Mouse (Mus musculus): Measurements from ENCODE around the gene Mbtd1.

- TF ChIP-seq CTCF (IDR thresholded peaks at IDR 0.05; ENCODE audit: extremely low read depth, insufficient read depth, low read length) (no peak), POLR2A (IDR thresholded peaks at IDR 0.05; ENCODE audit: extremely low read depth, insufficient read depth, low read length) (no peak)
Measured at GRCm38 (mm10) chr11:93862638-93863037, 23.0 kb upstream of the Mbtd1 start.

Data from cortical plate, adult 2 months (tissue).